Mouse (Mus musculus) E14TG2a.4 (cell line): ENCODE data around the gene Tigd3.

ENCODE experiments used
- CTCF ChIP-seq: conservative IDR thresholded peaks from 2 replicates; pipeline ENCODE4 v1.5.1; 2014; ENCODE audit warnings: low read length
- NANOG ChIP-seq: IDR thresholded peaks from 2 replicates; pipeline ENCODE4 v1.6.1; 2014; ENCODE audit warnings: borderline replicate concordance, low read length, mixed read lengths
- POU5F1 ChIP-seq: IDR thresholded peaks from 2 replicates; pipeline ENCODE4 v1.6.1; 2014; ENCODE audit warnings: low read length, borderline replicate concordance

DNA sequence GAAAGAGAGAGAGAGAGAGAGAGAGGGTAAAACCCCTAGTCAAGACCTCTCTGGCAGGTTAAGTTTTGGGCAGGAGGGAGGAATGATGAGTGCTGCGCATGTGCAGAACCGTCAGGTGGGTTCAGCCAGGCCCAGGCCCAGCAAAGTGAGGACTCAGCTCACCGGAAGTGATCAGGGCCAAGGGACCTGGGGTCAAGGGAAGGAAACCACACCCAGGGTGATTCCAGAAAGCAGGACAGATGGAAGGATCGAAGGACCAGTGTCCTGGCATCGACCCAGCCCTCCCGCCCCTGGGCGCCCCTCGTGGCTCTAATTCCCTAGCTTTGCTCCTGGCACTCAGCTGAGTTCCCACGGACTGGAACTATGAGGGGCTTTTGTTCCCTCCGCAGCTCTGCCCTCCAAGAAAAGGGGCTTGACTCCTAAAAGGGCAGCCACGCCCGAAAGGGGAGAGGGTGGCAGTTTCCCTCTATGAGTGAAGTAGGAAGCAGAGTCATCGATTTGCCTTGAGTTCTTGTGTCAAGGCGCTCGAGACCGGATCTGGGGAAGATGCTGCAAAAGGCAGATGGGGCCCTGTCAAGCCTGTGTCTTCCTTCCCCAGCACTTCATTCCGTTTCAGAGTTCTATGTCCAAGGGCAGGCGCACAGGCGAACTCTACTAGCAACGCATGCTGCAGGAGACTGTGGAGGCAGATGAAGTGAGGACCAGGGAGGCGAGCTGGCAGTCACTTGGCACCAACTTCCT lies 43.3 kb upstream of the Tigd3 start:
- TF ChIP-seq CTCF (no peak), POU5F1 (no peak), NANOG (no peak)
